Mouse (Mus musculus) midbrain, embryonic 13.5 days (tissue): ENCODE results near the gene Polr2b. TPM values are rescaled to one million over a fixed set of nuclear protein-coding genes. Genes with fewer than 3 reads are reported as not detected.

Experiments
- ATAC-seq: fragments of 200-750 bp; cut with Nextera tagmentation; 2 replicates; pipeline ENCODE4 v1.8.0; 2017; ENCODE audit warnings: mild to moderate bottlenecking, moderate TSS enrichment, moderate library complexity
- H3K27ac ChIP-seq: fragments of 300-500 bp; sonication (generic); 2 replicates; pipeline ENCODE4 v1.5.1; 2015; ENCODE audit warnings: inconsistent platforms, mild to moderate bottlenecking, moderate library complexity
- H3K27me3 ChIP-seq: fragments of 300-500 bp; sonication (generic); 2 replicates; pipeline ENCODE4 v1.6.1; 2015; ENCODE audit warnings: mild to moderate bottlenecking, inconsistent platforms
- H3K36me3 ChIP-seq: fragments of 300-500 bp; sonication (generic); 2 replicates; pipeline ENCODE4 v1.6.1; 2015; ENCODE audit warnings: mild to moderate bottlenecking, inconsistent platforms
- H3K4me1 ChIP-seq: fragments of 300-500 bp; sonication (generic); replicated peaks from 2 replicates; pipeline ENCODE4 v1.6.1; 2015; ENCODE audit warnings: inconsistent platforms
- H3K4me2 ChIP-seq: fragments of 300-500 bp; sonication (generic); replicated peaks from 2 replicates; pipeline ENCODE4 v1.6.1; 2015; ENCODE audit warnings: moderate library complexity, mild to moderate bottlenecking, inconsistent platforms
- H3K4me3 ChIP-seq: fragments of 300-500 bp; sonication (generic); replicated peaks from 2 replicates; pipeline ENCODE4 v1.5.1; 2015; ENCODE audit warnings: mild to moderate bottlenecking, inconsistent platforms
- H3K9ac ChIP-seq: fragments of 300-500 bp; sonication (generic); replicated peaks from 2 replicates; pipeline ENCODE4 v1.6.1; 2015; ENCODE audit warnings: mild to moderate bottlenecking, inconsistent platforms
- H3K9me3 ChIP-seq: fragments of 300-500 bp; sonication (generic); 2 replicates; pipeline ENCODE4 v1.6.1; 2016; ENCODE audit warnings: mild to moderate bottlenecking, inconsistent platforms
- WGBS: fragments of 180-500 bp; shearing (Covaris S2); methylation state at CpG from one replicate; pipeline ENCODE4 v1.1.7; 2015; 5-methylcytosine and 5-hydroxymethylcytosine counted together
- polyA plus RNA-seq: library from polyadenylated mRNA; unstranded; fragments of >200 nt; fragmentation: Nextera tagmentation; extraction: Ambion mirVana; gene quantifications from 2 replicates; pipeline ENCODE4 v1.2.1, GENCODE M21; 2015

The Polr2b gene
- polyA plus RNA-seq, 1 experiment from 2014 or later: 75.7 TPM

DNA sequence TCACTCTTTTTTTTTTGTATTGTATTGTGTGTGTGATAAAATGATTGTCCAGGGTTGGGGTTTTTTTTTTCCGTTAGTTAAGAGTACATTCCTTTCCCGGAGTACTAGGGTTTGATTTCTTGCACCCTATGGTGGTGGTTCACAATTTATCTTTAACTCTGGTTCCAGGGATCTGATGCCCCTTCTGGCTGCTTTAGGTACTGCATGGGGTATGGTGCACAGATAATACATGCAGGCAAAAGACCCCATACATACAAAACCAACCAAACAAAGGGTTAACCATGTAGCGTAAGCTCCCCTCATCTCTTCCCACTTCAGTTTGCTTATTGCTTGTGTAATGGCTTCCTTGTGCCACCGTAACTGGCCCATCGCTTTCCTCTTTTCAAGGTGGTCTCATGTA lies 34.0 kb upstream of the Polr2b start:
- H3K27ac ChIP-seq: no peak overlapping the region
- H3K4me2 ChIP-seq: no peak overlapping the region
- no peaks in the 10 kb centered on the region for H3K4me1 ChIP-seq
- peaks cover 45% of the 10 kb centered on the region for H3K36me3 ChIP-seq
- no peak for ATAC-seq
- H3K9me3 ChIP-seq: no peaks in the 10 kb centered on the region
- no peaks in the 10 kb centered on the region for H3K27me3 ChIP-seq
- 91% methylated on average over 5 of the region's 5 CpGs for WGBS
- H3K4me3 ChIP-seq: no peak overlapping the region
- no peak overlapping the region for H3K9ac ChIP-seq

DNA sequence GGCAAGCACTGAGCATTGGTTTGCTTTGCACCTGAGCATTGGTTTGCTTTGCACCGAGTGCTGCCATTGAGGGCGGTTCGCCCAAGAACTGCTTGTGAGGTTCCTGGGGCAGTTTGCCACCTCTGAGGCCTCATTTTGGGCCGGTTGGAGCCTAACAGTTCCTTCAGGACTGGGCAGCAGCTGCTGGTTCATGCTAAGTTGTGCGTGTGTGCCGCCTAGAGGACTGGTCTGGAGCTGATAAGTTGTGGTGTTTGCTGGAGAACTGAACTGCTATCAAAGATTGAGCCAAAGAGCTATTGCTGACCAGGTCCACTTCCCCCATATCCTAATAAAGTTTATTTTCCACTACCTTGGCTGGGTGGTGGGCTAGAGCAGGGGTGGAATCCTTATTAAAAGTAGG lies 32.7 kb upstream of the Polr2b start:
- 89% methylated on average over 6 of the region's 6 CpGs for WGBS
- Histone ChIP-seq H3K27me3 (no peaks in the 10 kb centered on the region), H3K36me3 (peaks cover 53% of the 10 kb centered on the region), H3K4me3 (no peak overlapping the region), H3K4me1 (no peaks in the 10 kb centered on the region), H3K4me2 (no peak overlapping the region), H3K27ac (no peak overlapping the region), H3K9ac (no peak overlapping the region), H3K9me3 (no peaks in the 10 kb centered on the region)
- ATAC-seq: no peak

DNA sequence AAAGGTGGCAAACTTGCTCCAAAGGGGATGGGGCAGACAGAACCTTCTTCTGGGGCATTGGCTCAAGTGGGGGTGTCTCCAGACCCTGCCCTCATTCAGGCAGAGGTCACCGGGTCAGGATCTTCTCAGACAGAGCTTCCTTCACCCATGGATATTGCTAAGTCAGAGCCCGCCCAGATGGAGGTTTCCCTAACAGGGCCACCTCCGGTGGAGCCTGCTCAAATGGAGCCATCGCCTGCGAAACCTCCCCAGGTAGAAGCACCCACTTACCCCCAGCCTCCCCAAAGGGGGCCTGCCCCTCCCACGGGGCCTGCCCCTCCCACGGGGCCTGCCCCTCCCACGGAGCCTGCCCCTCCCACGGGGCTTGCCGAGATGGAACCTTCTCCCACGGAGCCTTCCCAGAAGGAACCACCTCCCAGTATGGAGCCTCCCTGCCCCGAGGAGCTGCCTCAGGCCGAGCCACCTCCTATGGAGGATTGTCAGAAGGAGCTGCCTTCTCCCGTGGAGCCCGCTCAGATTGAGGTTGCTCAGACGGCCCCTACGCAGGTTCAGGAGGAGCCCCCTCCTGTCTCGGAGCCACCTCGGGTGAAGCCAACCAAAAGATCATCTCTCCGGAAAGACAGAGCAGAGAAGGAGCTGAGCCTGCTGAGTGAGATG lies 28.3 kb upstream of the Polr2b start:
- Histone ChIP-seq H3K27me3 (no peaks in the 10 kb centered on the region), H3K4me1 (no peaks in the 10 kb centered on the region), H3K9me3 (no peaks in the 10 kb centered on the region), H3K4me3 (no peak overlapping the region), H3K9ac (no peak overlapping the region), H3K4me2 (no peak overlapping the region), H3K36me3 (peaks cover 51% of the 10 kb centered on the region), H3K27ac (no peak overlapping the region)
- 87% methylated on average over 20 of the region's 20 CpGs for WGBS
- ATAC-seq: no peak

DNA sequence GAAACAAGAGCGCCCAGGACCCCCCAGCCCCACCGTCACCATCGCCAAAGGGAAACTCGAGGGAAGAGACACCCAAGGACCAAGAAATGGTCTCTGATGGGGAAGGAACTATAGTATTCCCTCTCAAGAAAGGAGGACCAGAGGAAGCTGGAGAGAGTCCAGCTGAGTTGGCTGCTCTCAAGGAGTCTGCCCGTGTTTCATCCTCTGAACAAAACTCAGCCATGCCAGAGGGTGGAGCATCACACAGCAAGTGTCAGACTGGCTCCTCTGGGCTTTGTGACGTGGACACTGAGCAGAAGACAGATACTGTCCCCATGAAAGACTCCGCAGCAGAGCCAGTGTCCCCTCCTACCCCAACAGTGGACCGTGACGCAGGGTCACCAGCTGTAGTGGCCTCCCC lies 27.7 kb upstream of the Polr2b start:
- Histone ChIP-seq H3K9ac (no peak overlapping the region), H3K27ac (no peak overlapping the region), H3K4me3 (no peak overlapping the region), H3K9me3 (no peaks in the 10 kb centered on the region), H3K36me3 (peaks cover 51% of the 10 kb centered on the region), H3K4me2 (no peak overlapping the region), H3K4me1 (0 out of 2 replicates have a peak, but pooled peaks cover 3% of the 10 kb centered on the region), H3K27me3 (no peaks in the 10 kb centered on the region)
- 89% methylated on average over 9 of the region's 9 CpGs for WGBS
- ATAC-seq: no peak

DNA sequence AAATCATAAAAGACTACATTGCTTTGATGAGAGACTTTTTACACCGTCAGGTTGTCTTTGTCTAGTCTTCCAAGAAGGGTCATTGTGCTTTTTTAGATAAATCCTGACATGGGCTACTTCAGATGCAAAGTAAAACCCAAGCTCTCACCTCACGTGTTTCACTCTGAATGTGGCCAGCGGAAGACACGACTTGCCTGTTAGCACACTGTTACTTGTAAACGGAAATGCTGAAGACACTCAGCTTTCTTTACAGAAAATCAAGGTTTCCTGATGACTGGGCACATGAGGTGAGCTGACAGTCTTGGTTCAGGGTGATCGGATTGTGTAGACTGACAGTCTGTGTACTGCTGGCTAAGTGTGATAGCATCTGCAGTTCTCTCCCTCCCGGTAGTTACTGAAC lies 24.3 kb upstream of the Polr2b start:
- Histone ChIP-seq H3K9me3 (no peaks in the 10 kb centered on the region), H3K4me2 (no peak overlapping the region), H3K9ac (no peak overlapping the region), H3K4me3 (no peak overlapping the region), H3K27ac (no peak overlapping the region), H3K27me3 (no peaks in the 10 kb centered on the region), H3K36me3 (peaks cover 64% of the 10 kb centered on the region), H3K4me1 (0 out of 2 replicates have a peak, but pooled peaks cover 3% of the 10 kb centered on the region)
- WGBS: 79% methylated on average over 7 of the region's 7 CpGs
- no peak for ATAC-seq

DNA sequence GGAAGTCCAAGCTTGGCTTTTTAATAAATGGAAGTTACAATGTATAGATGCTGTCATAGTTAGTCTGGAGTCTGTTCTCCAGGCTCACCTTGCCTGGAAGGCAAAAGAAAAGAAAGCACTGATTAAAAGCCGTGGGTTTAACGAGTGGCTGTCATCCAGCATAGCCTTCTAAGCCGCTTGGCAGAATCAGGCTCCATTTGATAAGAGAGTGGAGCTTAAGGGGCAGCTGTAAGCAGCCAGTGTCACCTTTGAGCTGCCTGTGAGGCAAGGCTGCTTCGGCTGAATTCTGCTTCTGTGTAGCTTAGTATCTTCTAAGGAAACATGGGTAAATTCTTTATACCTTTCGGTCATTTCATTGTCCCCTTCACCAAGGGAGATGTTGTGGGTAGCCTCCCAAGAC lies 23.0 kb upstream of the Polr2b start:
- 76% methylated on average over 5 of the region's 5 CpGs for WGBS
- ATAC-seq: no peak
- Histone ChIP-seq H3K4me2 (no peak overlapping the region), H3K4me1 (0 out of 2 replicates have a peak, but pooled peaks cover 3% of the 10 kb centered on the region), H3K9me3 (no peaks in the 10 kb centered on the region), H3K27me3 (no peaks in the 10 kb centered on the region), H3K4me3 (no peak overlapping the region), H3K9ac (no peak overlapping the region), H3K36me3 (peaks cover 63% of the 10 kb centered on the region), H3K27ac (no peak overlapping the region)

DNA sequence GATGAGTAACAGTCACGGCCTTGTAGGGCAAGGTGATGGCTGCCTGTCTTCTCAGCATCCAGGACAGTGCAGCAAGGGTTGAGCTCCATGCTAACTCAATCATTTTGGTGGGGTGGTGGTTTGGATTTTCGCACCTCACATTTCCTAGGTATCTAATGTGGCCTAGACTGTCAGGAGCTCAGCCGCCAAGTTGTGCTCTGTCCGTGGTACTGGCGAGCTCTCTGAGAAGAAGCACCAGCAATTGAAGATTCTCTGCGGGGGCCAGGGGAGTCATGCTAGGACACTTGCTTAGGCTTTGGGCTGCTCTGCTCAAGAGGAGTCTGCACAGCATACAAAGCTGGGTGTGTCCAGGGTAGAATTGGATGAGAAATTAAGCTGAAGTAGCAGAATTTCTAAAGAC lies 22.0 kb upstream of the Polr2b start:
- Histone ChIP-seq H3K4me1 (0 out of 2 replicates have a peak, but pooled peaks cover 3% of the 10 kb centered on the region), H3K27ac (no peak overlapping the region), H3K9me3 (no peaks in the 10 kb centered on the region), H3K9ac (no peak overlapping the region), H3K27me3 (no peaks in the 10 kb centered on the region), H3K4me2 (no peak overlapping the region), H3K4me3 (no peak overlapping the region), H3K36me3 (peaks cover 62% of the 10 kb centered on the region)
- no peak for ATAC-seq
- 79% methylated on average over 6 of the region's 6 CpGs for WGBS

DNA sequence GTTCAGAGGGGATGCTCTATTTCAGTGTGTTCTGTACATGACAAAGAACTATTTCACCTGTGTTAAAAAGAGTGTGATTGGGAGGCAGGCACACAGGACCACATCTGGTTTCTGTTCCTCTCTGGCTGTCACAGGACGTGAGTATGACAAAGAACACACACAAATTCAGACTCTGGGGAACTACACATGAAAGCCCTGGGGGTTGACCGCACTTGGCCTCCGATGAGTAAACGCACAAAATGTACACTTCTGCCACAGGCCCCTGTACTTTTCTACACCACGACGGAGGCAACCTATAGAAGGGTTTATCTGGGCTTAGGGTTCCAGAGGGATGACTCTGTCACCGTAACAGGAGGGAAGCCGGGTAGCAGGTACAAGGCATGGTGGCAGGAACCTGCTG lies 20.3 kb upstream of the Polr2b start:
- Histone ChIP-seq H3K9me3 (no peaks in the 10 kb centered on the region), H3K9ac (no peak overlapping the region), H3K4me3 (no peak overlapping the region), H3K27ac (no peak overlapping the region), H3K4me2 (no peak overlapping the region), H3K36me3 (peaks cover 70% of the 10 kb centered on the region), H3K27me3 (no peaks in the 10 kb centered on the region), H3K4me1 (0 out of 2 replicates have a peak, but pooled peaks cover 3% of the 10 kb centered on the region)
- ATAC-seq: no peak
- 90% methylated on average over 8 of the region's 8 CpGs for WGBS

DNA sequence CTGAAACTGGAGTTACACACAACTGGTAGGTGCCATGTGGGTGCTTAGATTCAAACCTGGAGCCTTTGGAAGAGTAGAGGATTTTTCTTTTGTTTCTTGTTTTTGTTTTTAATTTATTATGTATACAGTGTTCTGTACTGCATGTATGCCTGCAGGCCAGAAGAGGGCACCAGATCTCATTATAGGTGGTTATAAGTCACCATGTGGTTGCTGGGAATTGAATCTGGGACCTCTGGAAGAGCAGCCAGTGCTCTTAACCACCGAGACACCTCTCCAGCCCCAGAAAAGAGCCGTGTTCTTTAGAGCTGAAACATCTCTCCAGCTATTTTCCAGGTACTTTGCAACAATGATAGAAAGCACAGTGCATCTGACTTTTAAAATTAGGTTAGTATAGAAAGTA lies 19.3 kb upstream of the Polr2b start:
- ATAC-seq: no peak

DNA sequence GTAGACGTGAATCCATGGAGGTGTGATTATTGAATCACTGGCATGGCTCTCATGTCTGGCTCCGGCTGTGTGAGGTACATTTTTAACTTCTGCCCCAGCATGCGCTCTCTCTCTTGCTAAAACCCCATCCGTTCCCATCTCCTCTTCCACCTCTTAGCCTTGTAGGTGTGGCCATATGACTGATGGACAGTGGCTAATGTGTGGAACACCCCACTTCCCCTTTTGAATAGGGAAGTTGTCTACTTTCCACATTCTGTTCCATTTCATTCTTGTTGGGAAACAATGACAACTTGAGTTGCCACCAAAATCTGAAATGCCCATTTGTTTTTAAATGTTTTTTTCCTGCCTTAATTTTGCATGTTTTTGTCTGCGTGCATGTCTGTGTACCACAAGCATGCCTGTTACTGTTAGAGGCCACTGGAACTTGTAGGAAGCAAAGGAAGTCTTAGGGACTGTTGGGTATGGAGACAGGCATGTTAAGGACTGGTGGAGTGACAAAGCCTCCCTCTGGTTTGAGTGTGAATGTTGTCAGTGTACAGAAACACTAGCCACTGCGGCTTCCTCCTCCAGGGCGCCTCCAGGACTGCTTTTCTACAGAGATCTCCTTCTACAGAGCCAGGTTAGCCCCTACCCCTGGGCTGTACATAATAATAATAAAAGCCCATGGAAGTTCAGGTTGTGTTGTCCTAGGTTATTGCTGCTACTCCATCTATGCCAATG lies 17.0 kb upstream of the Polr2b start:
- no peak overlapping the region for H3K9ac ChIP-seq
- H3K36me3 ChIP-seq: peaks cover 90% of the 10 kb centered on the region
- H3K27me3 ChIP-seq: no peaks in the 10 kb centered on the region
- no peak overlapping the region for H3K27ac ChIP-seq
- no peaks in the 10 kb centered on the region for H3K9me3 ChIP-seq
- no peaks in the 10 kb centered on the region for H3K4me1 ChIP-seq
- no peak overlapping the region for H3K4me2 ChIP-seq
- no peak overlapping the region for H3K4me3 ChIP-seq
- 93% methylated on average over 7 of the region's 7 CpGs for WGBS
- no peak for ATAC-seq

More for the DNA sequence above, 19.3 kb upstream of the Polr2b start:
- Histone ChIP-seq H3K4me2 (no peak overlapping the region), H3K9me3 (no peaks in the 10 kb centered on the region), H3K9ac (no peak overlapping the region), H3K27ac (no peak overlapping the region), H3K27me3 (no peaks in the 10 kb centered on the region), H3K4me3 (no peak overlapping the region), H3K36me3 (peaks cover 79% of the 10 kb centered on the region), H3K4me1 (0 out of 2 replicates have a peak, but pooled peaks cover 3% of the 10 kb centered on the region)
- WGBS: 95% methylated on average over 2 of the region's 2 CpGs

DNA sequence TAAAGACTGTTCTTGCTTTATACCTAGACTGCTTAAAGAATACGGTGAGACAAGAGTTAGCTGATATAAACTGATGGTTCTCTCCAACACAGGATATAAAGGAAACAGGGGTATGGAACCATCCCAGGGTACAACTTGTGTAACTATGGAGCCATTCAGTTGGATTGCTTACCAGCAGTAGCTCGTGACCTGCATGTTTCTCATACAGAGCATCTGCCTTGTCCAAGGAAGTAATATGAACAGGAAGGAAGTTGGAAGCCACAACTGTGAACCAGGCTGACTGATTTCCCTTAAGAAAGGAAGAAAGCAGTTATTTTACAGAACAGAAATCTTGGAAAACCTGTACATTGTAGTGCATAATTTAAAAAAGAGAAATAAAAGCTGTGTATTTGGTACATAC lies 10.5 kb upstream of the Polr2b start:
- H3K27ac ChIP-seq: no peak overlapping the region
- H3K27me3 ChIP-seq: no peaks in the 10 kb centered on the region
- ATAC-seq: no peak
- H3K4me2 ChIP-seq: no peak overlapping the region
- WGBS: 93% methylated on average over 2 of the region's 2 CpGs
- no peaks in the 10 kb centered on the region for H3K9me3 ChIP-seq
- H3K4me3 ChIP-seq: no peak overlapping the region
- peaks cover 67% of the 10 kb centered on the region for H3K36me3 ChIP-seq
- no peaks in the 10 kb centered on the region for H3K4me1 ChIP-seq
- no peak overlapping the region for H3K9ac ChIP-seq

DNA sequence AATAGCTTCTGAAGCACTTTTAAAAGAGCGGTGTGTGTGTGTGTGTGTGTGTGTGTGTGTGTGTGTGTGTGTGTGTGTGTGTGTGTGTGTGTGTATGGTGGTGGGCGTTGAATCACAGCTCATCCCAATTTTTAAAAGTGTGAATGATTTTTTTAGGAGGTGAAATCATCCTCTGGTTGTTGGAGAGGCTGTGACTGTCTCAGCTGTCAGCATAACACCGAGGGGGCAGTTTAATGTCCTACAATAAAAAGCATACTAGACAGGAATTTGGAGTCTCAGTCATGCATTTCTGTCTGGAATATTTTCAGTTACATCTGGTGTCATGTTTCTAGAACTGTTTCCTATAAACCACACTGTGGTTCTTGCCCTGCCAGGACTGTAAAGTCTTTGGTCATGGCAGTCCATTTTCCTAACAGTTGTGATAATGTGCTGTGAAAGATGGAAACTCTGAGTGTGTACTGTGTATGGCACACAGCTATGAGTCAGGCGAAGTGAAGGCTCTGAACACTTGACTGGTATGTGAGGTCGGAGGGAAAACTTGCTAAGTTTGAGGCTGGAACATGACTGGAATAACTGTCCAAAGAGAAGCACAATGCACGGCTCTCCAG lies 8.5 kb upstream of the Polr2b start:
- Histone ChIP-seq H3K4me1 (no peaks in the 10 kb centered on the region), H3K27ac (no peak overlapping the region), H3K9ac (no peak overlapping the region), H3K36me3 (peaks cover 68% of the 10 kb centered on the region), H3K9me3 (no peaks in the 10 kb centered on the region), H3K27me3 (no peaks in the 10 kb centered on the region), H3K4me2 (no peak overlapping the region), H3K4me3 (no peak overlapping the region)
- ATAC-seq: no peak
- 93% methylated on average over 6 of the region's 6 CpGs for WGBS
